Mouse (Mus musculus): ENCODE data around the gene Tmem184b. TPM values are rescaled to one million over a fixed set of nuclear protein-coding genes. Genes with fewer than 3 reads are reported as not detected.

The Tmem184b gene
- total RNA-seq (2021) = 10 to 100 TPM; 46.1 to 48.1 TPM
- long read RNA-seq, transcript Tmem184b-204 (10 exons, 3,315 nt) = major isoform, 12 of 35 reads
- long read RNA-seq, transcript Tmem184b-201 (9 exons, 3,627 nt) = minor isoform, 6 of 35 reads
- long read RNA-seq, partial matches to known transcripts = 4 of 35 reads
- long read RNA-seq, other reads (novel, unspliced or antisense) = 13 of 35 reads

DNA sequence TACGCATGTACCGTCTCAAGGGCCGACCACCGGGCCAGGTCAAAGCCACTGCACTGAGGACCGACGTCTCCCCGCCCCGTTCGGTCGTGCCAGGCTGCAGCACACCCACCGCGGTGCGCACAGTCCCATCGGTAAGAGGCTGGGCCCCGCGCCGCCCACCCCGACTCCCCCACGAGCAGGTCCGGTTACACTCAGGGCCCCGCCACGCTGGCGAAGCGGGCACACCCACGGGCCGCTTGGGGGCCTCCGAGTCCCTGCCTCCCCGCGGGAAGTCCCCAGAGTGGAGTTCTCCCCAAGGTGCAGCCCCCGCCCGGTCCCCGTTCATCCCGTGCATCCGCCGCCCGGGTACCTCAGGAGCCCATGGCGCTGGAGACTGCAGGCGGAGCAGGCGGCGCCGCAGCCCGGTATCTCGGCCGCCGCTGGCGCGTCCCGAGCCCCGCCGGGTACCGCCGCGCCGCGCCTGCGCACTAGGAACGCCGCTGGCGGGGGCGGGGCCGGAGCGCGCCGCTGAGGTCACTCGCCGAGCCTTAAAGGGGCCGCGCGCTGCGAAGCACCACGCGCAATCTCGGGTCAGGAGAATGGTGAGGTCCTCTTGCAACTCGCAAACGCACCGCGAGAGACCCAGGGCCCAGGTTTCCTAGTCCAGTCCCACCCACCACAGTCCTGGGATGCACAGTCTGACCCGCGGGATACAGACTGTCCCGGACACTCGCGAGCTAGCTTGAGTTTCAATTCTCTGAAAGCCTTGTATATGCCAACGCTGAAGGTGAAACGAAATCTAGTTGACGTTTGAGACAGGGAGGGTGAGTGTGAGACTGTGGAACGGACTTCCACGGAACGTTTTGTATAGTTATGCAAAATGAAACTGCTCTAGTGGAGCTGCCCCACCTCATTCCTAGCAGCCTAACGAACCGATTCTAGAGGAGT lies at the start of gene Tmem184b:
Gene Tmem184b, minus strand, starts transcription at position 734 of the 927 bp plus-strand sequence.
- peak; percentile 85 to 92 for DNase-seq (ENCODE audit: low spot score in 2 of 2)

DNA sequence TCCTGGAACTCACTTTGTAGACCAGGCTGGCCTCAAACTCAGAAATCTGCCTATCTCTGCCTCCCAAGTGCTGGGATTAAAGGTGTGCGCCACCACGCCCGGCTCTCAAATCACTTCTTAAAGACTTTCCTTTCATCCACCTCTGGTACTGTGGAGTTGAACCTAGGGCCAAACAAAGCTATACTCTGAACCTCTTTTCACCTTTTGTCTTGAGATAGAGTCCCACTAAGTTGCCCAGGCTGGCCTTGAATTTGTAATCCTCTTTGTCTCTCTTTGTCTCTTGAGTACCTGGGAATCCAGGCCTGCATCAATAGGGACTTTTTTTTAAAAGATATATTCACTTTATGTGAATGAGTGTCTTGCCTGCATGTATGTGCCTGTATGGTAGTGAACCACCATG lies 44.7 kb upstream of the Tmem184b start:
- DNase-seq (ENCODE audit: low spot score in 2 of 2) = no peak

- DNase-seq (ENCODE audit: low spot score in 2 of 2) = no peak
These were observed 42.7 kb upstream of the Tmem184b start for GRCm38 (mm10) chr15:79445786-79446654.

GRCm38 (mm10) chr15:79443856-79444410 lies 40.6 kb upstream of the Tmem184b start:
- DNase-seq (ENCODE audit: low spot score in 2 of 2) = no peak

DNA sequence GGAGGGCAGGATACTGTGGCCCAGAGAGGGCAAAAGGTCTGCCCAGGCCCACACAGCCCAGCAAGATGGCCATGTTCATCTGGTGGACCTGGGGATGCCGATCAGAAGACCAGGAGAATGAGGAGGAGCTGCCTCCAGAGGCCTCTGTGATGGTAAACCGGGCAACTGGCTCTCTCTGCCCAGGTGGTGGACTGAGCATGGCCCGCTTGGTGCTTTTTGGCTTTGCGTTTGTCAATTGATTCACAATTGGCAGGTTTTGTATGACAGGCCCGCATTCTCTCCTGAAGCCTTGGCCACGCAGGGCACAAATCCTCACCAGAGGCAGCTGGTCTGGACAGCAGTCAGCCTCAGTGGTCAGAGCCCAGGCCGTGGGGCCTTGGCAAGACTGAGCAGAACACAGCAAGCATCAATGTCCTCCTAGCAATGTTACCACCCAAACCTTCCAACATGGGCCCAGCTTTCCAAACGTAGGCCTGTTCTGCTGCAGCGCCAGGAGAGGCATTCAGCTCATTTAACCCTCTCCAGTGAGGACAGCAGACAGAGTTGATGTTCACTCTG lies 39.7 kb upstream of the Tmem184b start:
- peak; percentile 34 to 41 for DNase-seq (ENCODE audit: low spot score in 2 of 2)

- no peak for DNase-seq (ENCODE audit: low spot score in 2 of 2)
These were observed 38.9 kb upstream of the Tmem184b start for GRCm38 (mm10) chr15:79442257-79442611.

DNA sequence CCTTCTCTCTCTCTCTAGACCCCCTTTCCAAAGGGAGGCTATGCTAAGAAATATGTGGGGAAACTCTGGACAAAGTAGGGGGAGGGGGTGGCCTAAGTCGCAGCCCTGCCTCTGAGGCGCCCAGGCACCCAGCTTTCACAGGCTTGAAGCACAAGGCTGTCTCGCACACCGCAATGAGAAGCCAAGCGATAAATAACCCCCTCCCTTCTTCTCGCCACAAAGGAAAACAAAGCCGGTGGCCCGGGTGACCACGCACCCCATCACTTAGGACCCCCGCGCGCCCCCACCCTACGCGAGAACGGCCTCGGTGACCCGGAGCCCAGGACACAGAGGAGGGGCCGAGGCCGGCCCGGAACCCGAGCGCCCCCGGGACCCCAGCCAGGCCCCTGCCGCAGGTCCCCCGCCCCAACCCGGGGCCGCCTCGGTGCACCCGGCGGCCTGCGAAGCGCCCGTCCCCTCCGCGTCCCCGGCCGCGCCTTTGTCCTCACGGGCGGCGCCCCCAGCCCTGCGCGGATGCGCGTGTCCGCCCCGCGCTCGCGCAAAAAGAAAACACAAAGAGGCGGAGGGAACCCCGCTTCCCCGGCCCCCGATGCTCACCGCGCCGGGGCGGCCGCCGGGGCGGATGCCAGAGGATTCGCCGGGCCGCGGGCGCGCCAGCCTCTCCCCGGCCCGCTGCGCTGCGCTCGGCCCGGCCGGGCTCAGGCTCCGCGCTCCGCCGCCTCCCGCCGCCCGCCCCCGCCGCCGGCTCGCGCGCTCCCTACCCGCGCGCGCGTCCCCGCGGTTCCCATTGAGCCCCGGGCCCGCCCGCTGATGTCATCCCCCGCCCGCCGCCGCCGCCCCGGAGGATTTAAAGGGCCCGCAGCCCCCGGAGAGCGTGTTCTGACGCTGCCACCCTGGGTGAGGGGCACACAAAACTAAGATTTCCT lies 38.2 kb upstream of the Tmem184b start:
- peak; percentile 81 to 89 for DNase-seq (ENCODE audit: low spot score in 2 of 2)

DNA sequence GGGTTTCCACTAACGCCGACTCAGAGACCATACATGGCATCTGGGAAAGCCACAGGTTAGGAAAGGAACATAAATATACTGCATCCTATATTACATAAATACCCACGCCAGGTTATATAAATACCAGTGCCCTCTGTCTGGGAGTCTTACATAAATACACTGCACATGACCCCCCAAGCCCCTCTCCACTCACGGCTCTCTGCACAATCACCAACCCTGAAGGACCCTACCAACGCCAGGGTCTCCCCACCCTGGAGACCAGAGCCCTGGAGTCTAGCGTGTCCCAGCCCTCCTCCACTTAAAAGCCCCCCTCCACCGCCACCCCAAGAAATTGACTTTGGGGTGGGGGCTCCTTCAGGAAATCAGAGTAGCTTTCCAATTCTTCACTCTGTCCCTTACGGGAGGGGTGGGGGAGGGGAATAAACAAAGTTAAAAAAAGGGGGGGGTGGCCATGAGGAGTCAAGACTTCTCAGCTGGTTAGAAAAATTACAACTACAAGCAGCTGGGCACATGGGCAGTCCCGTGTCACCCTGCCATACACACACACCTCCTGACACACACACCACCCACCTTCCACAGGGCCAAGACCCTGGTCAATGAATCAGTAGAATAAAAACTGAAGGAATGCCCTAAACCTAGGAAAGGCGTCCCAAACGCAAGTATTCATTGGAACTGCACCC lies 37.4 kb upstream of the Tmem184b start:
- DNase-seq (ENCODE audit: low spot score in 2 of 2) = no peak

GRCm38 (mm10) chr15:79440223-79440622 lies 36.9 kb upstream of the Tmem184b start:
- DNase-seq (ENCODE audit: low spot score in 2 of 2) = peak; percentile 63 to 72

GRCm38 (mm10) chr15:79439386-79439785 lies 36.0 kb upstream of the Tmem184b start:
- no peak for DNase-seq (ENCODE audit: low spot score in 2 of 2)

GRCm38 (mm10) chr15:79438816-79439215 lies 35.4 kb upstream of the Tmem184b start:
- DNase-seq (ENCODE audit: low spot score in 2 of 2) = no peak

DNA sequence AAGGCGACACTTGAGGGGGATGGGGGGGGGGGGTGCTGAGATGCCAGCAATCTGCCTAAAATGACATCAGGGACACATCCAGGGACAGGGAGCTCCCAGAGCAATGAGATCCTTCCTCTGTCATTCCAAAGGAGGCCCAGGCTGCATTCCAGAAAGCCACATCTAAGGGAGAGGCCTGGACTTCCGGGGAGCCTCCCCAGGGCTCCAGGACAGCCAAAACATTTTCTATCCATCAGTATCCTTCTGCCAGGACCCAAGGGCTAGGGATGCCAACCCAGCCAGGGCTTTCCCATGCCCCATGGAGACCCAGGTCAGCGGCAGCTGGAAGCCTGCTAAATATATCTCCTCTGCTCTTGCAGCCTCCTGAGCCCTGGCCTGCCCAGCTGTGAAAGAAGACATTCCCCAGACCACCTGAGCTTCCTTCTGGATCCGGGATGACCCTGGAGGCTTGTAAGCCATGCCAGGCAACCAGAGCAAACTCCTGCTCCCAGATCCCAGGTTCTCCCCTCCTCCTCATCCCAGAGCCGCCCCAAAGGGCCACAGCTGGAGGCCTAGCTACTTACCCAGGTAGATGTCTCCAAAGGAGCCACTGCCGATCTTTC lies 34.9 kb upstream of the Tmem184b start:
- DNase-seq (ENCODE audit: low spot score in 2 of 2) = no peak

- no peak for DNase-seq (ENCODE audit: low spot score in 2 of 2)
These were observed 34.3 kb upstream of the Tmem184b start for GRCm38 (mm10) chr15:79437541-79438208.

DNA sequence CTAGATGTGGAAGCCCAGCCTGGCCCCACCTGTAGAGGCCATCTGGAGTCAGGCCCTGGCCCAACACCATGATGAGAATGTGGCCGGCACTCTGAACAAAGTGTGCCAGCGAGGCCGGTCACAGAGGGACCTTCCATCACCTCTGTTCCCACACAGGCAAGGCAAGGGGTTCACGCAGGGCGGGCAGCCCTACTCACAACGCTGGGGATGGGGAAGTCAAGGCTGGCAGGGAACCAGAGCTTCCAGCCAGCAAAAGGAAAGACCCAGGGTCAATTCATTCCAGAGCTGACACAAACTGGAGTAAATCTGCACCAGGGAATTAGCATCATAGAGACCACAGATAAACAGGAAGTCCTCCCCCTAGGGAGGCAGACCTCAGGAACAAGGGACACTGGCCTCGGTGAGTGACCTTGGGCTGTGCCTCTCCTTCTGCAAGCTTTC lies 33.1 kb upstream of the Tmem184b start:
- DNase-seq (ENCODE audit: low spot score in 2 of 2) = no peak

DNA sequence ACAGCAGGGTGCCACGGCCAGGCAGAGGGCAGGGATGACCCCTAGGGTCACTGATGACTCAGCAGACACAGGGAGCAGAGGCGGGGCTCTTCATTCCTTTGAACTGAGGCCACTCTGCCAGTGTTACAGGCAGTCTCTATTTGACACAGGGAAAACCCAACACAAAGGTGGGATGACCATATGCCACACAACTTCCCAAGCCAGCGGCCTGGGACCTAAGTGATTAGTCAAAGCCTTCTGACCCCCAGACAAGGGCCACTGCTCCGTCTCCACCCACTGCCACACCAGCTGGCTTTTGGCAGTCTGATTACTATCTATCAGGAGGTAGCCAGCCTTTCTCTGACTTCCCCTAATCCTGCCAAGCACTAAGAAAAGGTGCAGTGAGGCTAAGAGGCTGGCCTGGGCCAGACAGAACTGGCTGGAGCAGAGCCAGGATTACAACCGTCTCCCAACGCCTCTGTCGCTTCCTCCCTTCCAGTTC lies 31.9 kb upstream of the Tmem184b start:
- peak in 1 of 2 experiments; percentile 47 for DNase-seq (ENCODE audit: low spot score in 2 of 2)

- peak; percentile 39 to 46 for DNase-seq (ENCODE audit: low spot score in 2 of 2)
These were observed 29.5 kb upstream of the Tmem184b start for GRCm38 (mm10) chr15:79432892-79433291.

GRCm38 (mm10) chr15:79432328-79432727 lies 29.0 kb upstream of the Tmem184b start:
- no peak for DNase-seq (ENCODE audit: low spot score in 2 of 2)

GRCm38 (mm10) chr15:79431925-79432324 lies 28.6 kb upstream of the Tmem184b start:
- no peak for DNase-seq (ENCODE audit: low spot score in 2 of 2)

Measured in layer of hippocampus, postnatal 10 days (tissue).